In genomic region chr15:103014166-103015008, GRCm38 (mm10) we compare ENCODE assay signal across 8 mouse cellular contexts. TPM values are rescaled to one million over a fixed set of nuclear protein-coding genes. Genes with fewer than 3 reads are reported as not detected.
DNase-seq lines count a peak whose midpoint lies in the region; ATAC-seq and TF ChIP-seq lines count a peak whose summit lies in the region.

No protein-coding gene starts in this region.

- H3K27ac ChIP-seq in hindbrain, embryonic 10.5 days, result no peak overlapping the region
- H3K27ac ChIP-seq in limb, embryonic 13.5 days, result peak overlapping the region; percentile 67; the same call in 1 of the 2 replicates
- H3K27ac ChIP-seq in testis, adult 2 months (ENCODE audit: control insufficient read depth, insufficient read depth, low read depth, low read length), result no peak overlapping the region

- peak; percentile 69 for ATAC-seq in limb, embryonic 13.5 days (ENCODE audit: low FRiP score, low read depth)

- no peaks in the 10 kb centered on the region for H3K36me3 ChIP-seq in hindbrain, embryonic 10.5 days
- H3K36me3 ChIP-seq in limb, embryonic 13.5 days, result no peaks in the 10 kb centered on the region
- no peaks in the 10 kb centered on the region for H3K36me3 ChIP-seq in testis, adult 2 months (ENCODE audit: control insufficient read depth, insufficient read depth, low read length)

- TF ChIP-seq CTCF in testis, adult 2 months (IDR thresholded peaks at IDR 0.05; ENCODE audit: control insufficient read depth, insufficient read depth, insufficient replicate concordance, low read depth, low read length), result no peak

- peaks cover 100% of the 10 kb centered on the region for H3K27me3 ChIP-seq in hindbrain, embryonic 10.5 days (ENCODE audit: insufficient read depth, poor library complexity, severe bottlenecking)
- H3K27me3 ChIP-seq in limb, embryonic 13.5 days, result peaks cover 98% of the 10 kb centered on the region
- peaks cover 11% of the 10 kb centered on the region for H3K27me3 ChIP-seq in testis, adult 2 months (ENCODE audit: control insufficient read depth, insufficient read depth, low read length)

- no peak for TF ChIP-seq POLR2A in testis, adult 2 months (IDR thresholded peaks at IDR 0.05; ENCODE audit: control insufficient read depth, low read depth, low read length)

- no peaks in the 10 kb centered on the region for H3K9me3 ChIP-seq in hindbrain, embryonic 10.5 days
- no peaks in the 10 kb centered on the region for H3K9me3 ChIP-seq in limb, embryonic 13.5 days

- H3K4me2 ChIP-seq in limb, embryonic 13.5 days (replicated peaks), result peak overlapping the region; percentile 60

- WGBS in hindbrain, embryonic 10.5 days, result under 1% methylated on average over 54 of the region's 57 CpGs
- WGBS in limb, embryonic 13.5 days, result under 1% methylated on average over 57 of the region's 57 CpGs

- DNase-seq in adrenal gland, adult 2 months, result peak; percentile 84
- DNase-seq in adrenal gland, postnatal 4 days (ENCODE audit: low spot score in 2 of 2), result no peak
- DNase-seq in adrenal gland, postnatal 10 days, result peak; percentile 82
- peak; percentile 56 for DNase-seq in hindbrain, embryonic 10.5 days (ENCODE audit: low spot score)
- no peak for DNase-seq in thymus, postnatal 14 days
- no peak for DNase-seq in thymus, postnatal 0 days (ENCODE audit: low spot score)

- H3K9ac ChIP-seq in limb, embryonic 13.5 days, result peak overlapping the region; percentile 54

- H3K4me1 ChIP-seq in hindbrain, embryonic 10.5 days (replicated peaks), result peaks cover 5% of the 10 kb centered on the region; the same call in 1 of the 2 replicates
- H3K4me1 ChIP-seq in limb, embryonic 13.5 days, result peaks cover 70% of the 10 kb centered on the region
- H3K4me1 ChIP-seq in testis, adult 2 months (ENCODE audit: control insufficient read depth, insufficient read depth, low read length), result peaks cover 33% of the 10 kb centered on the region

- peak overlapping the region; percentile 26 for H3K4me3 ChIP-seq in hindbrain, embryonic 10.5 days
- peak overlapping the region; percentile 32 for H3K4me3 ChIP-seq in limb, embryonic 13.5 days
- peak overlapping the region; percentile 40 for H3K4me3 ChIP-seq in testis, adult 2 months (ENCODE audit: control insufficient read depth, low read depth, low read length)

RNA-seq across cellular contexts. Expression of gene Hoxc4, which starts 4.3 kb away (rescaled TPM):
- 10 to 100 TPM in 1 of 2 experiments, 1 to 10 TPM in 1; 5.1 to 12.4 TPM for total RNA-seq in adrenal gland, adult 2 months (2021)
- 8.8 and 9.6 TPM in 2 replicates for polyA plus RNA-seq in adrenal gland, adult 2 months (2012; rRNA removed)
- 10 to 100 TPM; 11.3 to 13.4 TPM for total RNA-seq in adrenal gland, postnatal 4 days (2021)
- 1 to 10 TPM; 6.1 to 9.2 TPM for total RNA-seq in adrenal gland, postnatal 10 days (2021)
- 1.5 and 29.6 TPM in 2 replicates for polyA plus RNA-seq in hindbrain, embryonic 10.5 days (2016; fragmentation: Nextera tagmentation; extraction: Ambion mirVana)
- polyA plus RNA-seq in limb, embryonic 13.5 days (2015; fragmentation: Nextera tagmentation; extraction: Ambion mirVana), result 4.8 and 4.9 TPM in 2 replicates
- polyA plus RNA-seq in testis, adult 2 months (2012; rRNA removed), result 0.33 and 0.36 TPM in 2 replicates
- 0.07 and 0.17 TPM in 2 replicates for polyA plus RNA-seq in thymus, postnatal 0 days (2015; fragmentation: Nextera tagmentation; extraction: Ambion mirVana)

RNA-seq across cellular contexts. Expression of gene Hoxc6, which starts 16.3 kb away (rescaled TPM):
- total RNA-seq in adrenal gland, adult 2 months (2021), result 10 to 100 TPM; 52.2 to 60.3 TPM
- polyA plus RNA-seq in adrenal gland, adult 2 months (2012; rRNA removed), result 41.6 and 58.1 TPM in 2 replicates
- 10 to 100 TPM; 40.3 to 41.5 TPM for total RNA-seq in adrenal gland, postnatal 4 days (2021)
- total RNA-seq in adrenal gland, postnatal 10 days (2021), result 10 to 100 TPM; 25.1 to 35.7 TPM
- polyA plus RNA-seq in hindbrain, embryonic 10.5 days (2016; fragmentation: Nextera tagmentation; extraction: Ambion mirVana), result not detected in 2 replicates
- 2.5 and 2.8 TPM in 2 replicates for polyA plus RNA-seq in limb, embryonic 13.5 days (2015; fragmentation: Nextera tagmentation; extraction: Ambion mirVana)
- 1.0 and 1.1 TPM in 2 replicates for polyA plus RNA-seq in testis, adult 2 months (2012; rRNA removed)
- polyA plus RNA-seq in thymus, postnatal 0 days (2015; fragmentation: Nextera tagmentation; extraction: Ambion mirVana), result 0.14 TPM in 1 of 2 replicates, not detected in the other

RNA-seq across cellular contexts. Expression of gene Hoxc8, which starts 24.0 kb away (rescaled TPM):
- total RNA-seq in adrenal gland, adult 2 months (2021), result 10 to 100 TPM; 30.6 to 40.1 TPM
- 13.4 and 17.9 TPM in 2 replicates for polyA plus RNA-seq in adrenal gland, adult 2 months (2012; rRNA removed)
- total RNA-seq in adrenal gland, postnatal 4 days (2021), result 10 to 100 TPM; 22.2 to 22.7 TPM
- 10 to 100 TPM; 17.0 to 21.0 TPM for total RNA-seq in adrenal gland, postnatal 10 days (2021)
- polyA plus RNA-seq in hindbrain, embryonic 10.5 days (2016; fragmentation: Nextera tagmentation; extraction: Ambion mirVana), result not detected in 2 replicates
- polyA plus RNA-seq in limb, embryonic 13.5 days (2015; fragmentation: Nextera tagmentation; extraction: Ambion mirVana), result 2.7 and 3.0 TPM in 2 replicates
- 0.15 and 0.34 TPM in 2 replicates for polyA plus RNA-seq in testis, adult 2 months (2012; rRNA removed)
- polyA plus RNA-seq in thymus, postnatal 0 days (2015; fragmentation: Nextera tagmentation; extraction: Ambion mirVana), result not detected in 2 replicates

RNA-seq across cellular contexts. Expression of gene Hoxc9, which starts 38.1 kb away (rescaled TPM):
- 1 to 10 TPM in 1 of 2 experiments, under 1 TPM in 1; 0.49 to 1.8 TPM for total RNA-seq in adrenal gland, adult 2 months (2021)
- 3.7 and 6.7 TPM in 2 replicates for polyA plus RNA-seq in adrenal gland, adult 2 months (2012; rRNA removed)
- 1 to 10 TPM; 3.0 to 4.8 TPM for total RNA-seq in adrenal gland, postnatal 4 days (2021)
- 1 to 10 TPM; 2.4 to 3.2 TPM for total RNA-seq in adrenal gland, postnatal 10 days (2021)
- polyA plus RNA-seq in hindbrain, embryonic 10.5 days (2016; fragmentation: Nextera tagmentation; extraction: Ambion mirVana), result not detected in 2 replicates
- 1.7 and 2.1 TPM in 2 replicates for polyA plus RNA-seq in limb, embryonic 13.5 days (2015; fragmentation: Nextera tagmentation; extraction: Ambion mirVana)
- polyA plus RNA-seq in testis, adult 2 months (2012; rRNA removed), result 2.1 and 2.6 TPM in 2 replicates
- polyA plus RNA-seq in thymus, postnatal 0 days (2015; fragmentation: Nextera tagmentation; extraction: Ambion mirVana), result not detected in 2 replicates

RNA-seq across cellular contexts. Expression of gene Hoxc5, which starts 47.1 kb away (rescaled TPM):
- total RNA-seq in adrenal gland, adult 2 months (2021), result 10 to 100 TPM in 1 of 2 experiments, 1 to 10 TPM in 1; 6.7 to 10.3 TPM
- polyA plus RNA-seq in adrenal gland, adult 2 months (2012; rRNA removed), result 7.0 and 7.5 TPM in 2 replicates
- 1 to 10 TPM; 7.9 to 8.0 TPM for total RNA-seq in adrenal gland, postnatal 4 days (2021)
- total RNA-seq in adrenal gland, postnatal 10 days (2021), result 1 to 10 TPM; 5.5 to 6.9 TPM
- 0.37 and 10.8 TPM in 2 replicates for polyA plus RNA-seq in hindbrain, embryonic 10.5 days (2016; fragmentation: Nextera tagmentation; extraction: Ambion mirVana)
- polyA plus RNA-seq in limb, embryonic 13.5 days (2015; fragmentation: Nextera tagmentation; extraction: Ambion mirVana), result 5.2 and 6.7 TPM in 2 replicates
- polyA plus RNA-seq in testis, adult 2 months (2012; rRNA removed), result 0.53 and 0.66 TPM in 2 replicates
- polyA plus RNA-seq in thymus, postnatal 0 days (2015; fragmentation: Nextera tagmentation; extraction: Ambion mirVana), result 0.16 TPM in 1 of 2 replicates, not detected in the other

Comparison
In these comparisons a context has a peak if more than half of its experiments do, and no peak if none do; other contexts are left out.
1. DNase-seq: peak in adrenal gland, adult 2 months (single experiment), adrenal gland, postnatal 10 days (single experiment) and hindbrain, embryonic 10.5 days (single experiment); none in adrenal gland, postnatal 4 days (0 of 2), thymus, postnatal 14 days (single experiment) and thymus, postnatal 0 days (single experiment).
2. RNA of gene Hoxc6, which starts 16.3 kb away (polyA plus RNA-seq): 41.6 to 58.1 TPM in adrenal gland, adult 2 months; 2.5 to 2.8 TPM in limb, embryonic 13.5 days, 1.0 to 1.1 TPM in testis, adult 2 months, 0.14 TPM in thymus, postnatal 0 days and not detected in hindbrain, embryonic 10.5 days; every median in the first group is over 10 times any median in the second.
3. Peak in every context shown above with its lines, with median percentiles within 50 percentile points of each other: H3K4me3 ChIP-seq.